In genomic region chr4:59587215-59587871, GRCm38 (mm10) we compare ENCODE assay signal across 24 mouse cellular contexts. TPM values are rescaled to one million over a fixed set of nuclear protein-coding genes. Genes with fewer than 3 reads are reported as not detected.
A peak's percentile ranks its signal among the peaks of the same experiment; 100 is the strongest.
DNase-seq lines count a peak whose midpoint lies in the region; ATAC-seq and TF ChIP-seq lines count a peak whose summit lies in the region.
"Had no signal": no experiment of that assay in that cellular context is flagged by ENCODE, and none has a peak within 500 bp of the region (broad histone marks: within the 10 kb centered on the region; RNA-seq: fewer than 3 reads in every experiment).

No protein-coding gene starts in this region.

- TF ChIP-seq CTCF in heart, postnatal 0 days (IDR thresholded peaks at IDR 0.05; ENCODE audit: low read depth): no peak

- peak overlapping the region; percentile 4; the same call in 1 of the 2 replicates for H3K27ac ChIP-seq in heart, postnatal 0 days (ENCODE audit: low read depth)
- H3K27ac ChIP-seq: embryonic facial prominence, embryonic 12.5 days; forebrain, embryonic 15.5 days; heart, embryonic 13.5 days; hindbrain, embryonic 12.5 days had no signal

- H3K4me2 ChIP-seq in heart, postnatal 0 days (ENCODE audit: low read depth, low read length): no peak overlapping the region
- H3K4me2 ChIP-seq: embryonic facial prominence, embryonic 12.5 days; forebrain, embryonic 15.5 days; heart, embryonic 13.5 days; hindbrain, embryonic 12.5 days had no signal

- peak; percentile 73 for DNase-seq in heart, adult 11 months
- no peak for DNase-seq in heart, adult 18-20 months
- DNase-seq in heart, postnatal 0 days (ENCODE audit: low spot score): no peak
- DNase-seq in heart, adult 9 months (ENCODE audit: low spot score in 2 of 2): no peak
- no peak for DNase-seq in cerebellum, adult 18-20 months
- DNase-seq: adrenal gland, adult 2 months; cerebellum, adult 2 months; cerebellum, postnatal 10 days; embryo, embryonic 11 days; gastrocnemius, postnatal 10 days; heart, postnatal 36 days; kidney, adult 8-10 months had no signal

- ATAC-seq in heart, postnatal 0 days (ENCODE audit: insufficient read depth, low read depth): no peak
- peak; percentile 91 for ATAC-seq in granulocyte monocyte progenitor cell, adult 5-6 weeks (replicated peaks; ENCODE audit: poor library complexity, severe bottlenecking)
- no peak for ATAC-seq in cerebellum, adult (ENCODE audit: insufficient number of reproducible peaks, low FRiP score, low TSS enrichment)
- ATAC-seq: activated CD4-positive, CD25-positive, alpha-beta regulatory T cell, adult 4 months; forebrain, embryonic 15.5 days; hindbrain, embryonic 16.5 days; inflammation-experienced regulatory T-cells, adult 6 months; intestine, postnatal 0 days; Patski had no signal

- 50% methylated on average over 2 of the region's 2 CpGs for WGBS in heart, postnatal 0 days

- peaks cover 20% of the 10 kb centered on the region; the same call in 1 of the 2 replicates for H3K4me1 ChIP-seq in heart, postnatal 0 days (ENCODE audit: control insufficient read depth, insufficient read depth)
- H3K4me1 ChIP-seq: embryonic facial prominence, embryonic 12.5 days; forebrain, embryonic 15.5 days had no signal

- peaks cover 2% of the 10 kb centered on the region; the same call in 1 of the 2 replicates for H3K36me3 ChIP-seq in heart, postnatal 0 days (replicated peaks; ENCODE audit: control insufficient read depth, insufficient read depth, low read length)
- H3K36me3 ChIP-seq: embryonic facial prominence, embryonic 12.5 days; forebrain, embryonic 15.5 days; heart, embryonic 13.5 days; hindbrain, embryonic 12.5 days had no signal

- no peaks in the 10 kb centered on the region for H3K9me3 ChIP-seq in heart, postnatal 0 days (replicated peaks; ENCODE audit: control insufficient read depth, low read length)
- H3K9me3 ChIP-seq: embryonic facial prominence, embryonic 12.5 days; forebrain, embryonic 15.5 days; heart, embryonic 13.5 days; hindbrain, embryonic 12.5 days had no signal

- no peak overlapping the region for H3K4me3 ChIP-seq in heart, postnatal 0 days (ENCODE audit: low read depth, low read length)
- H3K4me3 ChIP-seq: embryonic facial prominence, embryonic 12.5 days; forebrain, embryonic 15.5 days; heart, embryonic 13.5 days; hindbrain, embryonic 12.5 days had no signal

- no peaks in the 10 kb centered on the region for H3K27me3 ChIP-seq in heart, postnatal 0 days (ENCODE audit: control insufficient read depth, insufficient read depth, low read length)
- H3K27me3 ChIP-seq: CH12.LX; embryonic facial prominence, embryonic 12.5 days; forebrain, embryonic 15.5 days; heart, embryonic 13.5 days; hindbrain, embryonic 12.5 days; Patski had no signal

- H3K9ac ChIP-seq in heart, postnatal 0 days (replicated peaks; ENCODE audit: low read depth, low read length): no peak overlapping the region
- H3K9ac ChIP-seq: embryonic facial prominence, embryonic 12.5 days; forebrain, embryonic 15.5 days; heart, embryonic 13.5 days; hindbrain, embryonic 12.5 days had no signal

- no peak for TF ChIP-seq EP300 in heart, postnatal 0 days (IDR thresholded peaks at IDR 0.05; ENCODE audit: low read depth)

RNA-seq across cellular contexts. Expression of gene Hsdl2, which starts 6.0 kb away (rescaled TPM):
- 100 to 1,000 TPM; 229 to 248 TPM for total RNA-seq in heart, adult 18-20 months (2021)
- 68.4 and 117 TPM in 2 replicates for total RNA-seq in heart, postnatal 0 days (2014; rRNA removed; ENCODE audit: low replicate concordance)
- 262 and 267 TPM in 2 replicates for polyA plus RNA-seq in heart, postnatal 0 days (2015; fragmentation: Nextera tagmentation; extraction: Ambion mirVana)
- 25.8 and 36.0 TPM in 2 replicates for total RNA-seq in granulocyte monocyte progenitor cell, adult 5-6 weeks (2014; fragmentation: Nextera tagmentation)
- 58.1 and 61.4 TPM in 2 replicates for total RNA-seq in granulocyte monocyte progenitor cell, adult 5-6 weeks (2017)

RNA-seq across cellular contexts. Expression of gene Ptbp3, which starts 38.2 kb away (rescaled TPM):
- total RNA-seq in heart, adult 18-20 months (2021): 10 to 100 TPM; 23.5 to 26.8 TPM
- total RNA-seq in heart, postnatal 0 days (2014; rRNA removed; ENCODE audit: low replicate concordance): 61.4 and 69.2 TPM in 2 replicates
- 14.9 and 15.3 TPM in 2 replicates for polyA plus RNA-seq in heart, postnatal 0 days (2015; fragmentation: Nextera tagmentation; extraction: Ambion mirVana)
- total RNA-seq in granulocyte monocyte progenitor cell, adult 5-6 weeks (2014; fragmentation: Nextera tagmentation): 275 and 288 TPM in 2 replicates
- 260 and 270 TPM in 2 replicates for total RNA-seq in granulocyte monocyte progenitor cell, adult 5-6 weeks (2017)

RNA-seq across cellular contexts. Expression of gene E130308A19Rik, which starts 38.7 kb away (rescaled TPM):
- total RNA-seq in heart, adult 18-20 months (2021): 1 to 10 TPM; 7.1 TPM
- total RNA-seq in heart, postnatal 0 days (2014; rRNA removed; ENCODE audit: low replicate concordance): 14.7 and 16.3 TPM in 2 replicates
- polyA plus RNA-seq in heart, postnatal 0 days (2015; fragmentation: Nextera tagmentation; extraction: Ambion mirVana): 11.3 TPM in 2 replicates
- total RNA-seq in granulocyte monocyte progenitor cell, adult 5-6 weeks (2014; fragmentation: Nextera tagmentation): 6.6 and 10.5 TPM in 2 replicates
- 2.2 and 6.1 TPM in 2 replicates for total RNA-seq in granulocyte monocyte progenitor cell, adult 5-6 weeks (2017)
